Mouse (Mus musculus) gastrocnemius, adult 2 months (tissue): ENCODE data around the gene Pcca. TPM values are rescaled to one million over a fixed set of nuclear protein-coding genes. Genes with fewer than 3 reads are reported as not detected.

ENCODE experiments used
- DNase-seq: peaks from one replicate; pipeline ENCODE4 v3.0.0; 2022
- H3K27ac ChIP-seq: fragments of 200-600 bp; 2 replicates; pipeline ENCODE4 v1.8.1; 2022; ENCODE audit warnings: mild to moderate bottlenecking
- H3K4me3 ChIP-seq: fragments of 200-600 bp; 2 replicates; pipeline ENCODE4 v1.8.1; 2022; ENCODE audit warnings: mild to moderate bottlenecking, moderate library complexity
- CTCF ChIP-seq: fragments of 200-600 bp; IDR thresholded peaks from 2 replicates; pipeline ENCODE4 v1.8.1; 2022; ENCODE audit warnings: antibody characterized with exemption, mild to moderate bottlenecking, moderate library complexity
- intact Hi-C: fragments of 180-260 bp; cut with DNase I; formaldehyde crosslinking; loops from one replicate; pipeline ENCODE4 v1.15.1; 2025
- total RNA-seq, 2 experiments: library from RNA; stranded (reverse); gene quantifications; 2 replicates each; pipeline ENCODE4 v1.2.3; 2021

Gene Pcca
- total RNA-seq, 2 experiments from 2014 or later: 37.7 to 58.5 TPM

GRCm38 (mm10) chr14:122920011-122920410, 385.9 kb downstream of the Pcca start:
- DNase-seq: no peak
- H3K4me3 ChIP-seq: no peak overlapping the region
- no peak overlapping the region for H3K27ac ChIP-seq
- intact Hi-C loops: no loop called here
- TF ChIP-seq CTCF: no peak

- TF ChIP-seq CTCF: no peak
- intact Hi-C loops: no loop called here
- DNase-seq: no peak
- H3K27ac ChIP-seq: no peak overlapping the region
- no peak overlapping the region for H3K4me3 ChIP-seq
Measured at GRCm38 (mm10) chr14:122936460-122936859, 402.3 kb downstream of the Pcca start.

Other genes starting within 250 kb of the Pcca start
- not detected for gene Gm5089, start 83.2 kb upstream of the Pcca start, total RNA-seq
- gene Zic5, start 68.6 kb upstream of the Pcca start, total RNA-seq: not detected
- not detected for gene Zic2, start 58.9 kb upstream of the Pcca start, total RNA-seq
- not detected for gene Gm10837, start 43.7 kb upstream of the Pcca start, total RNA-seq